Mouse (Mus musculus) brain, embryonic 14.5 days (tissue): ENCODE data around the gene Snx14.

Experiments used
- CTCF ChIP-seq: fragments of 200-500 bp; IDR thresholded peaks from 2 replicates; pipeline ENCODE4 v1.5.1; 2012; ENCODE audit warnings: inconsistent platforms, mild to moderate bottlenecking, moderate library complexity, borderline replicate concordance; ENCODE audit not compliant: insufficient read depth, insufficient read length; ENCODE audit errors: extremely low read depth
- POLR2A ChIP-seq: fragments of 200-500 bp; IDR thresholded peaks from 2 replicates; pipeline ENCODE4 v1.6.1; 2012; ENCODE audit warnings: mild to moderate bottlenecking, inconsistent platforms, borderline replicate concordance; ENCODE audit not compliant: poor library complexity, insufficient read depth, insufficient read length, severe bottlenecking; ENCODE audit errors: extremely low read depth

DNA sequence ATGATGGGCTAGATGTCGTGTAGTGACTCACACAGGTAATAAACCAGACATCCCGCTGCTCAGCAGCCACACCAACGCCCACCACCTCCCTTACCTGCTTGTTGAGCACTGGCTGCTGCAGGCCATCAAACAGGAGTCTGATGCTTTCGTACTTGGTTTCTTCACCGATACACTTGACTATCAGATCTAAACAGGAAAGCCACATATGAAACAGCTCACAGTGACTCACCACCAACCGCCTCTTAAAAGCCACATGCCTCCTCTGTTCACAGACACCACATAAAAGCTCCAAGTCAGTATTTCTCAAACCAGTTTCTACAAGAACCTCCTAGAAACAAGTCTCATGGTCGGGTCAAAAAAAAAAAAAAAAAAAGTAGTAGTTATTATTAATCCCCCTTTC is 58.7 kb downstream of the Snx14 start:
- no peak for TF ChIP-seq POLR2A
- no peak for TF ChIP-seq CTCF
